Mouse (Mus musculus): ENCODE results near the gene Wdr25. TPM values are rescaled to one million over a fixed set of nuclear protein-coding genes. Genes with fewer than 3 reads are reported as not detected.

Gene Wdr25
- polyA plus RNA-seq, 1 experiment = 21.3 TPM

DNA sequence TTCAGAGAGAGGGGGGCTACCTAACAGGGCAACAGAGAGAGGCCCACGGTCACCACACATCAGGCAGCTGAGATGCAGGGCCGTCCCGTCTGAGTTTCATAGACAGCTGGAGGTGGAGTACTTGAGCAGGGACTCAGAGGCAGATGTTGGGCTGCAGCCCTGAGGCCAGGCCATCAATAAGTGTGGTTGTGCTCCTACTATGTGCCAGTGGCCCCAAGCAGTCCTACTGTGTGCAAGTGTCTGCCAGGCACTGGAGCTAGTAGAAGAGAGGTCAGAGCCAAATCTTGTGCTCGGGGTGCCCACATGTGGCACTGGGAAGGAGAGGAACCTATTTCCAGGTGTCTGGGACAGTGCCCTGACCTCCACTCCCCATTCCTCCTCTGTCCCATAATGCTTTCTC, 156.5 kb downstream of the Wdr25 start:
- 89% methylated on average over 4 of the region's 4 CpGs for WGBS
- DNase-seq = no peak
- no peak overlapping the region for H3K4me3 ChIP-seq (ENCODE audit: insufficient read depth, low read depth, low read length)
- H3K27ac ChIP-seq (ENCODE audit: insufficient read depth, low read depth, low read length) = no peak overlapping the region
- H3K27me3 ChIP-seq (replicated peaks; ENCODE audit: control insufficient read depth, insufficient read depth, low read length) = 0 out of 2 replicates have a peak, but pooled peaks cover 3% of the 10 kb centered on the region
- H3K36me3 ChIP-seq (ENCODE audit: control insufficient read depth, insufficient read depth, low read length) = no peaks in the 10 kb centered on the region
- H3K4me1 ChIP-seq (ENCODE audit: control insufficient read depth, insufficient read depth, low read length) = no peaks in the 10 kb centered on the region
- TF ChIP-seq POLR2A (IDR thresholded peaks at IDR 0.05; ENCODE audit: low read depth, low read length) (no peak), CTCF (conservative IDR thresholded peaks at IDR 0.05; ENCODE audit: insufficient read depth, insufficient read length, low read depth, low read length) (no peak)

DNA sequence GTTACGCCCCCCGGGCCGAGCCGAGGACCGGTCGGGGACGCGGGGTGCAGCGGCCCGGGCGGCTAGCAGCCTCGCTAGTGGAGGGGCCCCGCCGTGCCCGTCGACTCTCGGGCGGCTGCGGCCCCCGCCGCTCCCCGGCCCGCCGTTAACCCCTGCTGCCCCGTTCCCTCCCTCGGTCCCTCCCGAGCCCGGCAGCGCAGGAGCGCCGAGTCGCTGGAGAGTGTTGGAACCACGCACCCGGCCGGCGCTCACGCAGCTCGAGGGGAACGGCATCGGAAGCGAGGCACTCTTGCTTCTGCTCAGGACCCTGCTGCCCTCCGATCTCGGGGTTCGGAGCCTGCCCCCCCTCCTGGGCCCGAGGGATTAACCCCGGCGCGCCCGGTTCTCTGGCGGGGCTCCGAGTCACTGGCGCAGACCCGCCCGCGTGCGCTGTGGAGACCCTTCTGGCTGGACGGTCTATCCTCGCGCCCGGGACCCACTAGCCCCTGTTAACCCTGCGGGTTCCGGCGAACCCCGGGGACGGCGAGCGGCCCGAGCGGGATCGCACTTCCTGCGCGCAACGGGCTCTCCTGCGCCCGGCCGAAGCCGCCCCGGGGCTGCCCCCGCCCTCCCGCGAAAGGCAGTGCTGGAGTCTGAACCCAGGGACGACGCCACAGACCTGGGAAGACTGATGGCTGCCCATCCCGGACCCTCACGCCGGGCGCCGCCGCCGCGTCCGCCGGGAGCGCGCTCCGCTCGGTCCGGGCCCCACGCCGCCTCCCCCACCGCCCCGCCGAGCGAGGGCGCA, 159.8 kb downstream of the Wdr25 start:
- no peak for DNase-seq
- no peaks in the 10 kb centered on the region for H3K36me3 ChIP-seq (ENCODE audit: control insufficient read depth, insufficient read depth, low read length)
- TF ChIP-seq CTCF (conservative IDR thresholded peaks at IDR 0.05; ENCODE audit: insufficient read depth, insufficient read length, low read depth, low read length) (no peak), POLR2A (IDR thresholded peaks at IDR 0.05; ENCODE audit: low read depth, low read length) (no peak)
- no peaks in the 10 kb centered on the region for H3K4me1 ChIP-seq (ENCODE audit: control insufficient read depth, insufficient read depth, low read length)
- WGBS = 1% methylated on average over 101 of the region's 105 CpGs
- H3K27ac ChIP-seq (ENCODE audit: insufficient read depth, low read depth, low read length) = no peak overlapping the region
- H3K4me3 ChIP-seq (ENCODE audit: insufficient read depth, low read depth, low read length) = peak overlapping the region; percentile 17; the same call in 1 of the 2 replicates
- H3K27me3 ChIP-seq (replicated peaks; ENCODE audit: control insufficient read depth, insufficient read depth, low read length) = 0 out of 2 replicates have a peak, but pooled peaks cover 3% of the 10 kb centered on the region

DNA sequence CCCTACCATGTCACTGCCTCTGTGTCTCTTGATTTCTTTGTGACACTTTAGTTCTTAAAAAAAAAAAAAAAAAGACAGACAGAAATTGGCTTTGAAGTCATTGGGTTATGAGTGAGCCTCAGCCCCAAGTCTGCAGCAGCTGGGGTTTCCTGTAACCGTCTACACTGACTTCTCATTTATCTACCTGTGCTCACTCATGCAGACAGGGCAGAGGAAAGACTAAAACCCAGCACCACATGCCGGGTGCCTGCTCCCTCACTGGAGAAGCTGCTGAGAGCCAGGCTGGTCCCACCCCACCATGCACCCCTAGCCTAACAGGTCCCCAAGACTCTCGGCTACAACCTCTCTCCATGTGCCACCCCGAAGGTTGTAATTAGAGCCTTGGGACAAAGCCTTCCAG, 164.3 kb downstream of the Wdr25 start:
- no peak for TF ChIP-seq CTCF (conservative IDR thresholded peaks at IDR 0.05; ENCODE audit: insufficient read depth, insufficient read length, low read depth, low read length)
- no peak for TF ChIP-seq POLR2A (IDR thresholded peaks at IDR 0.05; ENCODE audit: low read depth, low read length)
- H3K27me3 ChIP-seq (replicated peaks; ENCODE audit: control insufficient read depth, insufficient read depth, low read length) = 0 out of 2 replicates have a peak, but pooled peaks cover 1% of the 10 kb centered on the region
- no peaks in the 10 kb centered on the region for H3K4me1 ChIP-seq (ENCODE audit: control insufficient read depth, insufficient read depth, low read length)
- no peak for DNase-seq
- no peaks in the 10 kb centered on the region for H3K36me3 ChIP-seq (ENCODE audit: control insufficient read depth, insufficient read depth, low read length)
- H3K4me3 ChIP-seq (ENCODE audit: insufficient read depth, low read depth, low read length) = no peak overlapping the region
- WGBS = 62% methylated on average over 4 of the region's 4 CpGs
- no peak overlapping the region for H3K27ac ChIP-seq (ENCODE audit: insufficient read depth, low read depth, low read length)

DNA sequence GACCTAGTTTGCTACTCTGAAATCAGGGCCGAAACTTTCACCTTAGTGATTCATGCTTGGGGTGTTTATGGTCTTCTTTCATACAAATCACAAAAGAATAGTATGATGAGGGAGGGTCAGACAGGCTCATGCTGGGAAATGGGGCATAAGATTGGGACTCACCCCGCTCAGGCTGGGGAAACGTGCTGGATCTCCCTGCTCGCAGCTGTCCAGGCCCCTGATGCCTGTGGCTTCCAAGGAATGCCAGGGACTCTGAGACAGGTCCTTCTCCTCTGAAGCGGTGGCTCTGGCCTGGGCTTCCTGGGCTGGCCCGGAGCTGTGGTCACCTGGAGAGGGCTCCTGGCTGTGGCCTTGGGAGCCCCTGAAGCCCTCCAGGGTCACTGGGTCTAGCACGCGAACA, 165.2 kb downstream of the Wdr25 start:
- no peak for DNase-seq
- H3K36me3 ChIP-seq (ENCODE audit: control insufficient read depth, insufficient read depth, low read length) = no peaks in the 10 kb centered on the region
- H3K27me3 ChIP-seq (replicated peaks; ENCODE audit: control insufficient read depth, insufficient read depth, low read length) = no peaks in the 10 kb centered on the region
- TF ChIP-seq POLR2A (IDR thresholded peaks at IDR 0.05; ENCODE audit: low read depth, low read length) (no peak), CTCF (conservative IDR thresholded peaks at IDR 0.05; ENCODE audit: insufficient read depth, insufficient read length, low read depth, low read length) (no peak)
- no peak overlapping the region for H3K27ac ChIP-seq (ENCODE audit: insufficient read depth, low read depth, low read length)
- H3K4me1 ChIP-seq (ENCODE audit: control insufficient read depth, insufficient read depth, low read length) = no peaks in the 10 kb centered on the region
- WGBS = 92% methylated on average over 8 of the region's 8 CpGs
- H3K4me3 ChIP-seq (ENCODE audit: insufficient read depth, low read depth, low read length) = no peak overlapping the region

DNA sequence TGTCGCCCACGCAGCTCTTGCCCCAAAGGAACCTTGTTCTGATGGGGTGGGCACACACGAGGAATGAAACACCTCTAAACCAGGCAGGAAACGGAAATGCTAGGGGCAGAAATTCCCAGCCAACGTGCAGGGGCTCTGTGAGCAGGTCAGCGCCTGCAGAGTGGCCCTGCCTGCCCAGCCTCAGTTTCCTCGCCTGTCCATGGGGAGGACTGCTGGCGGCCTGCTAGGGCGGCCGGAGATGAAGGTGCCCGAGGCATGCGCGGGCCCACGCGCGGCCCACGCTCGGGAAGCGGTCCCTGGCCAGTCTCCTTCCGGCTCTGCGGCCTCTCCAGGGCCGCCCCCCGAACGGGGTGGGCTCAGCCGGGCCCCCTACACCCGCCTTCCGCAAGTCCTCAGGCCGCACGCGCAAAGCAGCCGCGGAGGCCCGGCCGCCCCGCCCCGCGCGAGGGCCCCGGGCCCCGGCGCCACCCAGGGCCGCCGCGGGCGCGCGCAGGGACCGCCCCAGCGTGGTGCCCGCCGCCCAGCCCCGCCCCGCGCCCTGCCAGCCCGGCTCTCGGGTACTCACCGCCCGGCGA, 174.2 kb downstream of the Wdr25 start:
- Histone ChIP-seq H3K27me3 (replicated peaks; ENCODE audit: control insufficient read depth, insufficient read depth, low read length) (no peaks in the 10 kb centered on the region), H3K4me3 (ENCODE audit: insufficient read depth, low read depth, low read length) (peak overlapping the region; percentile 15), H3K36me3 (ENCODE audit: control insufficient read depth, insufficient read depth, low read length) (no peaks in the 10 kb centered on the region), H3K27ac (ENCODE audit: insufficient read depth, low read depth, low read length) (no peak overlapping the region), H3K4me1 (ENCODE audit: control insufficient read depth, insufficient read depth, low read length) (no peaks in the 10 kb centered on the region)
- no peak for DNase-seq
- TF ChIP-seq POLR2A (IDR thresholded peaks at IDR 0.05; ENCODE audit: low read depth, low read length) (no peak), CTCF (conservative IDR thresholded peaks at IDR 0.05; ENCODE audit: insufficient read depth, insufficient read length, low read depth, low read length) (no peak)
- WGBS = 7% methylated on average over 59 of the region's 59 CpGs

DNA sequence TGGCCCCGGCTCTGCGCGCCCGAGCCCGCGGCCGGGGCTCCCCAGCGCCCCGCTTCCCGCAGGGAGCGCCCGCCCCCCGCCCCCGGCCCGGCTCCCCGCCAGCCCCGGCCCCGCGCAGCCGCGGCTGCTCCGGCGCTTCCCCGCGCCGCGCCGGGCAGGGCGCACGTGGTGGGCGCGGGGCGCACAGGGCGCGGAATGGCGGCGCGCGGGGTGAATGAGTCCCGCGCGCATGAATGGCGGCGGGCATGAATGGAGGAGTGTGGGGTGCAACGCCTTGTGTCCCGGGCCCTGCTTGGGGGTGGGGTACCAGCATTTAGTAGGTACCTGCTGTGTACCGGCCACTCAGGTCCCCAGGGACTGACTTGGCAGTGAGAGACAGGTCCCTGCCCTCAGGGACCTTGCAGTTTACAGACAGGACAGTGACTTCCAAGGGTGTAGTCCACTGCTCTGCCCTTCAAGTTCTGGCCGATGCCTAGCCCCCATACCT, 174.8 kb downstream of the Wdr25 start, which contains the start of gene Begain:
Gene Begain, minus strand, starts transcription at position 51 of the 487 bp plus-strand sequence.
- TF ChIP-seq CTCF (conservative IDR thresholded peaks at IDR 0.05; ENCODE audit: insufficient read depth, insufficient read length, low read depth, low read length) (no peak), POLR2A (IDR thresholded peaks at IDR 0.05; ENCODE audit: low read depth, low read length) (no peak)
- Histone ChIP-seq H3K27ac (ENCODE audit: insufficient read depth, low read depth, low read length) (no peak within 1 kb of the TSS), H3K27me3 (replicated peaks; ENCODE audit: control insufficient read depth, insufficient read depth, low read length) (no peaks in the 10 kb centered on the region), H3K4me3 (ENCODE audit: insufficient read depth, low read depth, low read length) (peak within 1 kb of the TSS; percentile 16), H3K36me3 (ENCODE audit: control insufficient read depth, insufficient read depth, low read length) (no peaks in the 10 kb centered on the region), H3K4me1 (ENCODE audit: control insufficient read depth, insufficient read depth, low read length) (no peaks in the 10 kb centered on the region)
- DNase-seq = no peak
- 7% methylated on average over 48 of the region's 48 CpGs for WGBS

DNA sequence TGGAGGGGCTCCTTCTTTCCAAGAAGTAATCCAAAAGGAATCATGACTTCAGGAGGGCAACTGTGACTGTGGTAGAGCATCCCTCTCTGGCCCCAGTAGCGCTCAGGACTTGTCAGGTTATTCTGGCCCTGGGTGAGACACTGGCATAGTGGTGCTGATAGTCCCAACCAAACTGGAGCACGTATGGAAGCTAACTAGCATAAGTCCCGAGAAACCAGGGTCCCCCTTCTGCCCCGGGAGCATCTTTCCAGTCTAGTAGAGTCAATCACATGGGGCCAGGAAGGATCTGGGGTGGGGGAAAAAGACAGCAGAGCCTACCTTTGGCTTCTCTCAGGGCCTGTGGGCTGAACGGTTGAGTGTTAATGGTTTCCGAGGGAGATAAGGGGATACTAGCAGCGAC, 175.3 kb downstream of the Wdr25 start:
- H3K4me1 ChIP-seq (ENCODE audit: control insufficient read depth, insufficient read depth, low read length) = no peaks in the 10 kb centered on the region
- TF ChIP-seq POLR2A (IDR thresholded peaks at IDR 0.05; ENCODE audit: low read depth, low read length) (no peak), CTCF (conservative IDR thresholded peaks at IDR 0.05; ENCODE audit: insufficient read depth, insufficient read length, low read depth, low read length) (no peak)
- no peak overlapping the region for H3K27ac ChIP-seq (ENCODE audit: insufficient read depth, low read depth, low read length)
- DNase-seq = no peak
- WGBS = 70% methylated on average over 7 of the region's 7 CpGs
- no peak overlapping the region for H3K4me3 ChIP-seq (ENCODE audit: insufficient read depth, low read depth, low read length)
- no peaks in the 10 kb centered on the region for H3K36me3 ChIP-seq (ENCODE audit: control insufficient read depth, insufficient read depth, low read length)
- H3K27me3 ChIP-seq (replicated peaks; ENCODE audit: control insufficient read depth, insufficient read depth, low read length) = no peaks in the 10 kb centered on the region

Data from kidney, adult 2 months (tissue).